Mouse (Mus musculus) bone marrow macrophage, adult 2 months (primary cell): Measurements from ENCODE around the gene Sytl3.

Experiments
- CTCF ChIP-seq: IDR thresholded peaks from 2 replicates; pipeline ENCODE4 v1.5.1; 2012; ENCODE audit warnings: low read depth, mild to moderate bottlenecking, low read length, moderate library complexity
- POLR2A ChIP-seq: IDR thresholded peaks from 2 replicates; pipeline ENCODE4 v1.6.1; 2012; ENCODE audit warnings: mild to moderate bottlenecking, low read depth, low read length, borderline replicate concordance

GRCm38 (mm10) chr17:6744366-6744765, 85.5 kb downstream of the Sytl3 start:
- TF ChIP-seq CTCF (no peak), POLR2A (no peak)
